ENCODE assay signal across 20 mouse cellular contexts in the genomic region with DNA sequence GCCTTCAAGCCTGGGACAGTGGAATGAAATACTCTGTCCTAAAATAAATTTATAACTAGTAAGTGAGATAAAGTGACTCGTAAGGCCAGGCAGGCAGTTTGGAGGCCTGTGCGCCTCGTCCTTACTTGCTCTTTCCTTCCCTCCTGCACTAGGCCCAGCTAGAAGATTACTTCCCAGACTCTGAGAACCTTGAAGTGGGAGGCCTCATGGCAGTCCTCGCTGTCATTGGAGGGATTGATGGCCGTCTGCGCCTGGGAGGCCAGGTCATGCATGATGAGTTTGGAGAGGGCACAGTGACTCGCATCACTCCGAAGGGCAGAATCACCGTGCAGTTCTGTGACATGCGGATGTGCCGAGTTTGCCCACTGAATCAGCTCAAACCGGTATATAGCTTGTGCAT.
"Had no signal": no experiment of that assay in that cellular context is flagged by ENCODE, and none has a peak within 500 bp of the region (broad histone marks: within the 10 kb centered on the region; RNA-seq: fewer than 3 reads in every experiment).

No protein-coding gene starts in this region.

- H3K27ac ChIP-seq: limb, embryonic 12.5 days; liver, embryonic 13.5 days; lung, embryonic 15.5 days; macrophage; midbrain, embryonic 15.5 days; neural tube, embryonic 12.5 days; stomach, embryonic 15.5 days had no signal

- H3K27me3 ChIP-seq: limb, embryonic 12.5 days; liver, embryonic 13.5 days; lung, embryonic 15.5 days; megakaryocyte, embryonic 14.5 days; midbrain, embryonic 15.5 days; neural tube, embryonic 12.5 days; stomach, embryonic 15.5 days had no signal

- H3K4me2 ChIP-seq: limb, embryonic 12.5 days; liver, embryonic 13.5 days; lung, embryonic 15.5 days; midbrain, embryonic 11.5 days; midbrain, embryonic 15.5 days; neural tube, embryonic 12.5 days; stomach, embryonic 15.5 days had no signal

- ATAC-seq: intestine, embryonic 16.5 days; liver, postnatal 0 days; midbrain, embryonic 15.5 days had no signal

- H3K4me3 ChIP-seq: limb, embryonic 12.5 days; liver, embryonic 13.5 days; lung, embryonic 15.5 days; megakaryocyte, embryonic 14.5 days; midbrain, embryonic 15.5 days; neural tube, embryonic 12.5 days; stomach, embryonic 15.5 days had no signal

- DNase-seq: kidney, postnatal 25 days; layer of hippocampus, adult 9-11 months; layer of hippocampus, postnatal 36 days; liver; liver, embryonic 13.5 days; liver, postnatal 0 days; lung, postnatal 14 days; retina, postnatal 1 day; right cerebral cortex, postnatal 14 days; thymus, adult 2 months; thymus, postnatal 36 days had no signal

- H3K9me3 ChIP-seq: limb, embryonic 12.5 days; liver, embryonic 13.5 days; lung, embryonic 15.5 days; megakaryocyte, embryonic 14.5 days; midbrain, embryonic 15.5 days; neural tube, embryonic 12.5 days; stomach, embryonic 15.5 days had no signal

- H3K9ac ChIP-seq: limb, embryonic 12.5 days; liver, embryonic 13.5 days; liver, postnatal 0 days; lung, embryonic 15.5 days; midbrain, embryonic 15.5 days; neural tube, embryonic 12.5 days; stomach, embryonic 15.5 days had no signal

- H3K4me1 ChIP-seq: limb, embryonic 12.5 days; liver, embryonic 13.5 days; lung, embryonic 15.5 days; midbrain, embryonic 15.5 days; neural tube, embryonic 12.5 days; stomach, embryonic 15.5 days had no signal
